Mouse (Mus musculus): ENCODE data around the gene Galm. TPM values are rescaled to one million over a fixed set of nuclear protein-coding genes. Genes with fewer than 3 reads are reported as not detected.

The Galm gene
- polyA plus RNA-seq, 1 experiment from 2014 or later = 7.1 TPM

GRCm38 (mm10) chr17:80124985-80125750 is 2.1 kb upstream of the Galm start:
- Histone ChIP-seq H3K9ac (ENCODE audit: low read length) (no peak overlapping the region), H3K4me1 (ENCODE audit: control insufficient read depth, insufficient read depth, low read length) (peaks cover 5% of the 10 kb centered on the region)

GRCm38 (mm10) chr17:80126166-80126565 is 1.1 kb upstream of the Galm start:
- Histone ChIP-seq H3K36me3 (ENCODE audit: control insufficient read depth, insufficient read depth, low read length) (no peaks in the 10 kb centered on the region), H3K9ac (ENCODE audit: low read length) (no peak overlapping the region), H3K9me3 (ENCODE audit: control insufficient read depth, low read length) (no peaks in the 10 kb centered on the region), H3K27me3 (ENCODE audit: control insufficient read depth, insufficient read depth, low read length) (no peaks in the 10 kb centered on the region), H3K4me3 (ENCODE audit: low read depth, low read length) (no peak overlapping the region), H3K4me2 (no peak overlapping the region), H3K4me1 (ENCODE audit: control insufficient read depth, insufficient read depth, low read length) (peaks cover 5% of the 10 kb centered on the region), H3K27ac (ENCODE audit: low read depth, low read length) (no peak overlapping the region)
- ATAC-seq (ENCODE audit: low FRiP score) (no peak), DNase-seq (ENCODE audit: low spot score, missing footprints) (peak; percentile 71)
- WGBS = 89% methylated on average over 6 of the region's 6 CpGs

More at GRCm38 (mm10) chr17:80124985-80125750, 2.1 kb upstream of the Galm start:
- Histone ChIP-seq H3K36me3 (ENCODE audit: control insufficient read depth, insufficient read depth, low read length) (no peaks in the 10 kb centered on the region), H3K27ac (ENCODE audit: low read depth, low read length) (no peak overlapping the region), H3K4me2 (no peak overlapping the region), H3K27me3 (ENCODE audit: control insufficient read depth, insufficient read depth, low read length) (no peaks in the 10 kb centered on the region), H3K4me3 (ENCODE audit: low read depth, low read length) (no peak overlapping the region), H3K9me3 (ENCODE audit: control insufficient read depth, low read length) (no peaks in the 10 kb centered on the region)
- DNase-seq (ENCODE audit: low spot score, missing footprints) = peak; percentile 65
- no peak for ATAC-seq (ENCODE audit: low FRiP score)
- 87% methylated on average over 5 of the region's 5 CpGs for WGBS

GRCm38 (mm10) chr17:80128476-80128990 is 1.3 kb downstream of the Galm start:
- peak overlapping the region; percentile 55; the same call in 1 of the 2 replicates for H3K4me2 ChIP-seq

GRCm38 (mm10) chr17:80129387-80129786 is 2.1 kb downstream of the Galm start:
- Histone ChIP-seq H3K9me3 (ENCODE audit: control insufficient read depth, low read length) (no peaks in the 10 kb centered on the region), H3K4me3 (ENCODE audit: low read depth, low read length) (no peak overlapping the region), H3K27me3 (ENCODE audit: control insufficient read depth, insufficient read depth, low read length) (no peaks in the 10 kb centered on the region), H3K9ac (ENCODE audit: low read length) (no peak overlapping the region), H3K27ac (ENCODE audit: low read depth, low read length) (no peak overlapping the region), H3K4me1 (ENCODE audit: control insufficient read depth, insufficient read depth, low read length) (peaks cover 5% of the 10 kb centered on the region), H3K4me2 (no peak overlapping the region), H3K36me3 (ENCODE audit: control insufficient read depth, insufficient read depth, low read length) (no peaks in the 10 kb centered on the region)
- no peak for ATAC-seq (ENCODE audit: low FRiP score)
- DNase-seq (ENCODE audit: low spot score, missing footprints) = no peak
- WGBS = 59% methylated on average over 4 of the region's 4 CpGs

More at GRCm38 (mm10) chr17:80128476-80128990, 1.3 kb downstream of the Galm start:
- Histone ChIP-seq H3K4me1 (ENCODE audit: control insufficient read depth, insufficient read depth, low read length) (peaks cover 5% of the 10 kb centered on the region), H3K27ac (ENCODE audit: low read depth, low read length) (no peak overlapping the region), H3K9me3 (ENCODE audit: control insufficient read depth, low read length) (no peaks in the 10 kb centered on the region), H3K4me3 (ENCODE audit: low read depth, low read length) (no peak overlapping the region; the same call in 1 of the 2 replicates), H3K36me3 (ENCODE audit: control insufficient read depth, insufficient read depth, low read length) (no peaks in the 10 kb centered on the region), H3K27me3 (ENCODE audit: control insufficient read depth, insufficient read depth, low read length) (no peaks in the 10 kb centered on the region), H3K9ac (ENCODE audit: low read length) (no peak overlapping the region)
- no peak for ATAC-seq (ENCODE audit: low FRiP score)
- WGBS = 79% methylated on average over 13 of the region's 13 CpGs
- no peak for DNase-seq (ENCODE audit: low spot score, missing footprints)

GRCm38 (mm10) chr17:80130718-80131430 is 3.6 kb downstream of the Galm start:
- ATAC-seq (ENCODE audit: low FRiP score) (no peak), DNase-seq (ENCODE audit: low spot score, missing footprints) (peak; percentile 28)
- Histone ChIP-seq H3K4me1 (ENCODE audit: control insufficient read depth, insufficient read depth, low read length) (peaks cover 5% of the 10 kb centered on the region), H3K36me3 (ENCODE audit: control insufficient read depth, insufficient read depth, low read length) (no peaks in the 10 kb centered on the region), H3K9me3 (ENCODE audit: control insufficient read depth, low read length) (no peaks in the 10 kb centered on the region), H3K4me3 (ENCODE audit: low read depth, low read length) (no peak overlapping the region), H3K4me2 (no peak overlapping the region), H3K9ac (ENCODE audit: low read length) (no peak overlapping the region), H3K27me3 (ENCODE audit: control insufficient read depth, insufficient read depth, low read length) (no peaks in the 10 kb centered on the region), H3K27ac (ENCODE audit: low read depth, low read length) (no peak overlapping the region)
- WGBS = 80% methylated on average over 9 of the region's 9 CpGs

GRCm38 (mm10) chr17:80131431-80131766 is 4.1 kb downstream of the Galm start:
- H3K4me1 ChIP-seq (ENCODE audit: control insufficient read depth, insufficient read depth, low read length) = peaks cover 5% of the 10 kb centered on the region
- no peak overlapping the region for H3K27ac ChIP-seq (ENCODE audit: low read depth, low read length)
- no peak overlapping the region for H3K9ac ChIP-seq (ENCODE audit: low read length)
- no peak for ATAC-seq (ENCODE audit: low FRiP score)
- H3K9me3 ChIP-seq (ENCODE audit: control insufficient read depth, low read length) = no peaks in the 10 kb centered on the region
- no peak overlapping the region for H3K4me2 ChIP-seq
- 43% methylated on average over 1 of the region's 1 CpGs for WGBS
- DNase-seq (ENCODE audit: low spot score, missing footprints) = peak; percentile 57
- H3K27me3 ChIP-seq (ENCODE audit: control insufficient read depth, insufficient read depth, low read length) = no peaks in the 10 kb centered on the region
- H3K36me3 ChIP-seq (ENCODE audit: control insufficient read depth, insufficient read depth, low read length) = no peaks in the 10 kb centered on the region
- no peak overlapping the region for H3K4me3 ChIP-seq (ENCODE audit: low read depth, low read length)

GRCm38 (mm10) chr17:80131838-80132237 is 4.6 kb downstream of the Galm start:
- Histone ChIP-seq H3K27me3 (ENCODE audit: control insufficient read depth, insufficient read depth, low read length) (no peaks in the 10 kb centered on the region), H3K9ac (ENCODE audit: low read length) (no peak overlapping the region), H3K36me3 (ENCODE audit: control insufficient read depth, insufficient read depth, low read length) (no peaks in the 10 kb centered on the region), H3K4me2 (no peak overlapping the region), H3K9me3 (ENCODE audit: control insufficient read depth, low read length) (no peaks in the 10 kb centered on the region), H3K27ac (ENCODE audit: low read depth, low read length) (no peak overlapping the region), H3K4me1 (ENCODE audit: control insufficient read depth, insufficient read depth, low read length) (peaks cover 5% of the 10 kb centered on the region), H3K4me3 (ENCODE audit: low read depth, low read length) (no peak overlapping the region)
- WGBS = 78% methylated on average over 7 of the region's 7 CpGs
- no peak for DNase-seq (ENCODE audit: low spot score, missing footprints)
- no peak for ATAC-seq (ENCODE audit: low FRiP score)

- H3K4me3 ChIP-seq (ENCODE audit: low read depth, low read length) = no peak overlapping the region
- ATAC-seq (ENCODE audit: low FRiP score) = no peak
- H3K36me3 ChIP-seq (ENCODE audit: control insufficient read depth, insufficient read depth, low read length) = no peaks in the 10 kb centered on the region
- H3K9me3 ChIP-seq (ENCODE audit: control insufficient read depth, low read length) = no peaks in the 10 kb centered on the region
- DNase-seq (ENCODE audit: low spot score, missing footprints) = no peak
- H3K9ac ChIP-seq (ENCODE audit: low read length) = no peak overlapping the region
- no peaks in the 10 kb centered on the region for H3K27me3 ChIP-seq (ENCODE audit: control insufficient read depth, insufficient read depth, low read length)
- no peak overlapping the region for H3K27ac ChIP-seq (ENCODE audit: low read depth, low read length)
- 91% methylated on average over 4 of the region's 4 CpGs for WGBS
- no peak overlapping the region for H3K4me2 ChIP-seq
- peaks cover 5% of the 10 kb centered on the region for H3K4me1 ChIP-seq (ENCODE audit: control insufficient read depth, insufficient read depth, low read length)
Observed at GRCm38 (mm10) chr17:80132502-80132901, 5.2 kb downstream of the Galm start.
